Mouse (Mus musculus): ENCODE measurements around the gene Rerg. TPM values are rescaled to one million over a fixed set of nuclear protein-coding genes. Genes with fewer than 3 reads are reported as not detected.
"Not testable (repeated sequence)": the region's sequence is repeated elsewhere in the genome, so short reads cannot be mapped to it uniquely, and the experiment has no call there.

Rerg gene
- polyA plus RNA-seq, 1 experiment from 2014 or later = 19.4 TPM

- Histone ChIP-seq H3K36me3 (no peaks in the 10 kb centered on the region), H3K9me3 (no peaks in the 10 kb centered on the region), H3K4me1 (peaks cover 22% of the 10 kb centered on the region), H3K4me3 (no peak overlapping the region), H3K27ac (0 out of 2 replicates have a peak overlapping the region, but pooled peaks have one; percentile 12), H3K27me3 (no peaks in the 10 kb centered on the region), H3K4me2 (no peak overlapping the region), H3K9ac (no peak overlapping the region)
- 73% methylated on average over 10 of the region's 10 CpGs for WGBS
- no peak for ATAC-seq (ENCODE audit: insufficient number of reproducible peaks, insufficient read depth, low FRiP score, low TSS enrichment, low read depth)
These were observed 106.9 kb downstream of the Rerg start for GRCm38 (mm10) chr6:137063239-137063940.

DNA sequence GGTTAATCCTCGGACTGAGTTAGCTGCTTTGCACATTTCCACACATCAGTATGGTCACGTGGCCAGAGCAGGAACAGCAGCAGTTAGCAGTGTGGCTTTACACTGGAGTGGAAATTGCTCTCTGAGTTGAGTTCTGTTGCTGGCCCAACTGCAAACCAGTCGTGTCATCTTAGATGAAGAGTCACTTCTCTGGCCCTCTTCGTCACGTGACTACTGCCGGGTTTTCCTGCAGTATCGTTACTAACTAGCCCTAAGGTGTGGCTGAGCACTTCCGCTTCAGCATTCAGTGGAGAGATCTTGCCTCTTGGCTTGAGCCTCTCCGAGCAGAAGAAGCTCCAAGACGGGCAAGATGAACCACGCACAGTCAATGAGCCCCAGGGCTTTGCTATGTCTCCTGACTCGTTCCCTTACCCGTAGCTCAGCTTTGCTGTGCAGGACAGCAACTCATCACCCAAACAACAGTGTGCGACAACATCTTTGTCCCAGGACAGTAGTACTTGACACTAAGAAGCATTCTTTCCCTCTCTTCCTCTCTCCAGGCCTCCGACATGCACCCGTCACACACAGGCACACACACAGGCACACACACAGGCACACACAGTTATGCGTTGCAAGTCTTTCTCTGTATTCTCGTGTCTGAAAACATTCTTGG is 108.3 kb downstream of the Rerg start:
- H3K4me2 ChIP-seq = no peak overlapping the region
- H3K4me3 ChIP-seq = no peak overlapping the region
- H3K4me1 ChIP-seq = peaks cover 22% of the 10 kb centered on the region
- peak overlapping the region; percentile 71 for H3K27ac ChIP-seq
- no peaks in the 10 kb centered on the region for H3K9me3 ChIP-seq
- no peaks in the 10 kb centered on the region for H3K36me3 ChIP-seq
- no peak for ATAC-seq (ENCODE audit: insufficient number of reproducible peaks, insufficient read depth, low FRiP score, low TSS enrichment, low read depth)
- WGBS = 71% methylated on average over 18 of the region's 18 CpGs
- H3K27me3 ChIP-seq = no peaks in the 10 kb centered on the region
- no peak overlapping the region for H3K9ac ChIP-seq

- Histone ChIP-seq H3K36me3 (peaks cover 8% of the 10 kb centered on the region; the same call in 1 of the 2 replicates), H3K9ac (no peak overlapping the region), H3K27me3 (no peaks in the 10 kb centered on the region), H3K9me3 (no peaks in the 10 kb centered on the region), H3K4me2 (no peak overlapping the region), H3K4me1 (peaks cover 22% of the 10 kb centered on the region), H3K4me3 (no peak overlapping the region), H3K27ac (no peak overlapping the region)
- no peak for ATAC-seq (ENCODE audit: insufficient number of reproducible peaks, insufficient read depth, low FRiP score, low TSS enrichment, low read depth)
- WGBS = 63% methylated on average over 5 of the region's 5 CpGs
These were observed 109.7 kb downstream of the Rerg start for GRCm38 (mm10) chr6:137060595-137060994.

GRCm38 (mm10) chr6:137058257-137058656 is 112.0 kb downstream of the Rerg start:
- ATAC-seq (ENCODE audit: insufficient number of reproducible peaks, insufficient read depth, low FRiP score, low TSS enrichment, low read depth) = no peak
- 93% methylated on average over 2 of the region's 2 CpGs for WGBS
- Histone ChIP-seq H3K4me3 (no peak overlapping the region), H3K27ac (no peak overlapping the region), H3K4me2 (no peak overlapping the region), H3K36me3 (peaks cover 8% of the 10 kb centered on the region; the same call in 1 of the 2 replicates), H3K9me3 (no peaks in the 10 kb centered on the region), H3K27me3 (no peaks in the 10 kb centered on the region), H3K4me1 (peaks cover 22% of the 10 kb centered on the region), H3K9ac (no peak overlapping the region)

DNA sequence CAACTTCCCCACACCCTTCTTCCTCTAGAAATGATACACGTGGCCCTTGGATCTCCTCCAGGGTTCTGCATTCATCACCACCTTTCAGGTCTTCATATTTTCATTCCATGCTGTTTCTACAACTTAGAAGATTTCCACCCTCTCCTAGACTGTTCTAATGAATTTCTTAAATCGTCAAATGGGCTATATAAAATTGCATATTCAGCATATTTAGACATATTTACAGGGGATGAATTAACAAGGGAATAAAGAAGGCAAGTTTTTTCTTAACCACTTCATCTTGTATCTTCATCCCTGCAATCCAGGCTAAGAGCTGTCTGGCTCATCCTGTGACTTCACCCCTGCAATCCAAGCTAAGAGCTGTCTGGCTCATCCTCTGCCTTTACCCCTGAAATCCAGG is 116.2 kb downstream of the Rerg start:
- no peak overlapping the region for H3K9ac ChIP-seq
- H3K4me1 ChIP-seq = no peaks in the 10 kb centered on the region
- no peak overlapping the region for H3K4me2 ChIP-seq
- no peak overlapping the region for H3K27ac ChIP-seq
- no peak overlapping the region for H3K4me3 ChIP-seq
- no peaks in the 10 kb centered on the region for H3K27me3 ChIP-seq
- WGBS = 82% methylated on average over 2 of the region's 2 CpGs
- ATAC-seq (ENCODE audit: insufficient number of reproducible peaks, insufficient read depth, low FRiP score, low TSS enrichment, low read depth) = no peak
- H3K9me3 ChIP-seq = peaks cover 7% of the 10 kb centered on the region; the same call in 1 of the 2 replicates
- H3K36me3 ChIP-seq = peaks cover 8% of the 10 kb centered on the region; the same call in 1 of the 2 replicates

DNA sequence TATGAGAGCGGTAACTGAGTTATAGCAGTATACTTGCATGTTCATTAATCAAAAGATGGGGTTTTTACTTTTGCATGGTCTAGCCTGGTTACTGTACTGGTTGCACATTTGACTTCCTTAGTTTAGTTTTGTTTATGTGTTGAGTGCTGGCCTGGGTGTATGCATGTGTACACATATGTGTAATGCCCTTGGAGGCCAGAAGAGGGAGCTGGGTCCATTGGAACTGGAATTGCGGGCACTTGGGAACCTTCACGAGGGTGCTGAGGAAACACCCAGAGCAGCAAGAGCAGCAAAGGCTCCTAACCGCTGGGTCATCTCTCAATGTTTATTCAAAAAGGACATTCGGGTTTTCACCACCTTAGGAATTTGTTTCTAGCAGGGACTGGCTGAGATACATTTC is 116.8 kb downstream of the Rerg start:
- H3K4me3 ChIP-seq = no peak overlapping the region
- H3K4me1 ChIP-seq = no peaks in the 10 kb centered on the region
- H3K4me2 ChIP-seq = no peak overlapping the region
- H3K36me3 ChIP-seq = peaks cover 8% of the 10 kb centered on the region; the same call in 1 of the 2 replicates
- WGBS = 71% methylated on average over 5 of the region's 5 CpGs
- H3K27me3 ChIP-seq = no peaks in the 10 kb centered on the region
- ATAC-seq (ENCODE audit: insufficient number of reproducible peaks, insufficient read depth, low FRiP score, low TSS enrichment, low read depth) = no peak
- no peak overlapping the region for H3K9ac ChIP-seq
- H3K27ac ChIP-seq = no peak overlapping the region
- H3K9me3 ChIP-seq = peaks cover 7% of the 10 kb centered on the region; the same call in 1 of the 2 replicates

DNA sequence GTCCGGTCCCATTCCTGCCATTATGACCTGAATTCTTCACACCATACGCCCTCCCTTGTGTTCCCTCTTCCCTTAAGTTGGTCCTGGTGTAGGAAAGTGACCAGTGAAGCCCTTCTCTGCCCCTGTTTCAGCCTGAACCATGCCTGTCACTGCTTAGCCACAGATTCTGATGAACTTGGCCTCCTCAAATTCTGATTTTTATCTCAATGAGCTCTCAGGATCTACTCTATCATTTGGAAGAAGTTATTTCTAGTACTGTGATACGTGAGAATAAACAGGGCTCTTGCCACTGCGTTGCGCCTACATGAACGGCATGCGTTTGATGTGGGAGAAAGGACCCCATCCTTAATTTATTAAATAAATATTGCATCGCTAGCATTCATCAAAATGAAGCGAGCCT is 117.3 kb downstream of the Rerg start:
- ATAC-seq (ENCODE audit: insufficient number of reproducible peaks, insufficient read depth, low FRiP score, low TSS enrichment, low read depth) = no peak
- Histone ChIP-seq H3K4me1 (no peaks in the 10 kb centered on the region), H3K9ac (no peak overlapping the region), H3K27ac (no peak overlapping the region), H3K27me3 (no peaks in the 10 kb centered on the region), H3K36me3 (peaks cover 8% of the 10 kb centered on the region; the same call in 1 of the 2 replicates), H3K4me3 (no peak overlapping the region), H3K4me2 (no peak overlapping the region), H3K9me3 (peaks cover 7% of the 10 kb centered on the region; the same call in 1 of the 2 replicates)
- WGBS = 91% methylated on average over 9 of the region's 9 CpGs

DNA sequence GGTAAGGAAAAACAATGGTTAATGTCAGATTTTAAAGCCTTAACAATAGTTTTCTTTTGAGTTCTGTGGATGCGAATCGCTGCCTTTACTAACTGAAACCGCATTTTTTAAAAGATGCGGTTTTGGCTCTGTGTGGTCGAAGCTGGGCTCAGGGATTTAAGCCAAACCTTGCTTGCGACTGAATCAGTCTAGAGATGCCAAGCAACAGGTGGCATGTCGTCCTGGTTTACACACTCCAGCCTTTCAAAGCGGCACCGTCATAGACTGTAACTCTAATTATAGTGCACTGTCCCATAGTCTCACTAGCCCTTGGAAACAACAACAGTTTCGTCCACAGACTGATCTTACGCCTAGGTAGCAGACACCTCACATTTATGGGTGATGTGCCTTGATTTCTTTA is 123.3 kb downstream of the Rerg start:
- Histone ChIP-seq H3K4me3 (no peak overlapping the region), H3K9me3 (peaks cover 7% of the 10 kb centered on the region; the same call in 1 of the 2 replicates), H3K36me3 (no peaks in the 10 kb centered on the region), H3K4me2 (no peak overlapping the region), H3K9ac (no peak overlapping the region), H3K27me3 (no peaks in the 10 kb centered on the region), H3K27ac (no peak overlapping the region), H3K4me1 (no peaks in the 10 kb centered on the region)
- 85% methylated on average over 11 of the region's 11 CpGs for WGBS
- no peak for ATAC-seq (ENCODE audit: insufficient number of reproducible peaks, insufficient read depth, low FRiP score, low TSS enrichment, low read depth)

DNA sequence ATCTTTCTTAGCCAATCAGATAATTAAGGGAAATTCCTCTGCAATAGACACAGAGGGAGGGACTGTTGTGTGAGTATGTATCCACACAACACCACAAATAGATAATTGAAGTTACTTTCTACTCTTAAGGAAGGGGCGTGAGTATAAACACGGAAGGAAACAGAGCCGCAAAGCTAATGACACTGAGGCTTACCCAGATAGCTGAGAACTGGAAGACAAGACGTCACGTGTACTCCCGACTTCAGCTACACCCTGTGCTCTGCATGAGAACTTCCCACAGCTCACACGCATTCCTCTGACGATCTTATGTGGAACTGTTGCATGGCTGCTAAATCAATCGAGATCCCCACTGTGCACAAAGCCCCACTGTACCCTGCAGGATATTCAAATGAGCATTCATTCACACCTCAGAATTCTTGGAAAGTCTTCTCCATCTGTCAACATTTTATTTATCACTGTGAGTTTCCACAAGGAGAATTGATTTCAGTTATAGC is 125.2 kb downstream of the Rerg start:
- Histone ChIP-seq H3K4me2 (no peak overlapping the region), H3K36me3 (no peaks in the 10 kb centered on the region), H3K27ac (no peak overlapping the region), H3K4me1 (no peaks in the 10 kb centered on the region), H3K9me3 (peaks cover 7% of the 10 kb centered on the region; the same call in 1 of the 2 replicates), H3K9ac (no peak overlapping the region), H3K4me3 (no peak overlapping the region), H3K27me3 (no peaks in the 10 kb centered on the region)
- ATAC-seq (ENCODE audit: insufficient number of reproducible peaks, insufficient read depth, low FRiP score, low TSS enrichment, low read depth) = no peak
- 77% methylated on average over 9 of the region's 9 CpGs for WGBS

- H3K9me3 ChIP-seq; H3K36me3 ChIP-seq; H3K4me2 ChIP-seq; H3K9ac ChIP-seq; ATAC-seq (ENCODE audit: insufficient number of reproducible peaks, insufficient read depth, low FRiP score, low TSS enrichment, low read depth); H3K4me3 ChIP-seq; H3K27me3 ChIP-seq; H3K27ac ChIP-seq; H3K4me1 ChIP-seq: not testable (repeated sequence)
- WGBS = 83% methylated on average over 8 of the region's 8 CpGs
These were observed 134.5 kb downstream of the Rerg start for GRCm38 (mm10) chr6:137035611-137036395.

GRCm38 (mm10) chr6:137030611-137031097 is 139.6 kb downstream of the Rerg start:
- Histone ChIP-seq H3K9ac (no peak overlapping the region), H3K27ac (no peak overlapping the region), H3K9me3 (no peaks in the 10 kb centered on the region), H3K36me3 (no peaks in the 10 kb centered on the region), H3K4me2 (no peak overlapping the region), H3K27me3 (no peaks in the 10 kb centered on the region), H3K4me1 (peaks cover 8% of the 10 kb centered on the region), H3K4me3 (no peak overlapping the region)
- ATAC-seq (ENCODE audit: insufficient number of reproducible peaks, insufficient read depth, low FRiP score, low TSS enrichment, low read depth) = no peak
- WGBS = 77% methylated on average over 6 of the region's 6 CpGs

All from embryonic facial prominence, embryonic 13.5 days (tissue).